Mouse (Mus musculus): ENCODE data around the gene Rab11fip5.

Gene Rab11fip5

GRCm38 (mm10) chr6:85373951-85374733, at the start of gene Rab11fip5:
TSS of gene Rab11fip5 (minus strand) at chr6:85374634.
- peak; percentile 27 for DNase-seq (ENCODE audit: low read depth, low spot score)

GRCm38 (mm10) chr6:85423836-85424379, 49.5 kb upstream of the Rab11fip5 start, which contains the start of gene Noto:
TSS of gene Noto (plus strand) at chr6:85423886.
- DNase-seq (ENCODE audit: low read depth, low spot score): no peak

- DNase-seq (ENCODE audit: low read depth, low spot score): no peak
These were observed 44.7 kb upstream of the Rab11fip5 start for GRCm38 (mm10) chr6:85419150-85419549.

- no peak for DNase-seq (ENCODE audit: low read depth, low spot score)
These were observed 41.4 kb upstream of the Rab11fip5 start for GRCm38 (mm10) chr6:85415829-85416228.

- DNase-seq (ENCODE audit: low read depth, low spot score): peak; percentile 67
These were observed 36.4 kb upstream of the Rab11fip5 start for GRCm38 (mm10) chr6:85410771-85411273.

- DNase-seq (ENCODE audit: low read depth, low spot score): no peak
These were observed 34.6 kb upstream of the Rab11fip5 start for GRCm38 (mm10) chr6:85409003-85409402.

GRCm38 (mm10) chr6:85403039-85403438, 28.6 kb upstream of the Rab11fip5 start:
- no peak for DNase-seq (ENCODE audit: low read depth, low spot score)

- DNase-seq (ENCODE audit: low read depth, low spot score): no peak
These were observed 28.2 kb upstream of the Rab11fip5 start for GRCm38 (mm10) chr6:85402613-85403012.

GRCm38 (mm10) chr6:85399715-85400114, 25.3 kb upstream of the Rab11fip5 start:
- DNase-seq (ENCODE audit: low read depth, low spot score): no peak

- no peak for DNase-seq (ENCODE audit: low read depth, low spot score)
These were observed 22.7 kb upstream of the Rab11fip5 start for GRCm38 (mm10) chr6:85397165-85397564.

GRCm38 (mm10) chr6:85395360-85395759, 20.9 kb upstream of the Rab11fip5 start:
- DNase-seq (ENCODE audit: low read depth, low spot score): no peak

- peak; percentile 51 for DNase-seq (ENCODE audit: low read depth, low spot score)
These were observed 17.4 kb upstream of the Rab11fip5 start for GRCm38 (mm10) chr6:85391803-85392202.

- no peak for DNase-seq (ENCODE audit: low read depth, low spot score)
These were observed 14.2 kb upstream of the Rab11fip5 start for GRCm38 (mm10) chr6:85388608-85389007.

- DNase-seq (ENCODE audit: low read depth, low spot score): no peak
These were observed 8.4 kb upstream of the Rab11fip5 start for GRCm38 (mm10) chr6:85382791-85383190.

GRCm38 (mm10) chr6:85381648-85382020, 7.2 kb upstream of the Rab11fip5 start:
- no peak for DNase-seq (ENCODE audit: low read depth, low spot score)

- DNase-seq (ENCODE audit: low read depth, low spot score): no peak
These were observed 6.6 kb upstream of the Rab11fip5 start for GRCm38 (mm10) chr6:85380901-85381647.

GRCm38 (mm10) chr6:85380201-85380900, 5.9 kb upstream of the Rab11fip5 start:
- DNase-seq (ENCODE audit: low read depth, low spot score): peak; percentile 86

- no peak for DNase-seq (ENCODE audit: low read depth, low spot score)
These were observed 4.2 kb upstream of the Rab11fip5 start for GRCm38 (mm10) chr6:85378629-85379028.

- no peak for DNase-seq (ENCODE audit: low read depth, low spot score)
These were observed 3.4 kb upstream of the Rab11fip5 start for GRCm38 (mm10) chr6:85377876-85378275.

GRCm38 (mm10) chr6:85377066-85377734, 2.8 kb upstream of the Rab11fip5 start:
- DNase-seq (ENCODE audit: low read depth, low spot score): no peak

- peak; percentile 96 for DNase-seq (ENCODE audit: low read depth, low spot score)
These were observed 290 bp upstream of the Rab11fip5 start for GRCm38 (mm10) chr6:85374734-85375114.

Data from embryo, embryonic 11.5 days (tissue).